Mouse (Mus musculus) neural tube, embryonic 11.5 days (tissue): ENCODE results near the gene Skida1. TPM values are rescaled to one million over a fixed set of nuclear protein-coding genes. Genes with fewer than 3 reads are reported as not detected.
A peak's percentile ranks its signal among the peaks of the same experiment; 100 is the strongest.

Experiments used
- ATAC-seq: fragments of 200-750 bp; cut with Nextera tagmentation; 2 replicates; pipeline ENCODE4 v1.8.0; 2017; ENCODE audit warnings: moderate number of reproducible peaks, mild to moderate bottlenecking, moderate TSS enrichment, moderate library complexity; ENCODE audit not compliant: insufficient read depth, low FRiP score, low TSS enrichment
- DNase-seq: peaks from one replicate; pipeline ENCODE4 v3.0.0-alpha.2; 2015; ENCODE audit warnings: low spot score
- H3K27ac ChIP-seq: fragments of 300-500 bp; sonication (generic); 2 replicates; pipeline ENCODE4 v1.5.1; 2014; ENCODE audit warnings: low read depth, mild to moderate bottlenecking, low read length
- H3K27me3 ChIP-seq: fragments of 300-500 bp; sonication (generic); 2 replicates; pipeline ENCODE4 v1.6.1; 2014; ENCODE audit warnings: mild to moderate bottlenecking, low read length, mixed read lengths; ENCODE audit not compliant: control insufficient read depth, insufficient read depth
- H3K36me3 ChIP-seq: fragments of 300-500 bp; sonication (generic); 2 replicates; pipeline ENCODE4 v1.6.1; 2014; ENCODE audit warnings: mild to moderate bottlenecking, low read length, moderate library complexity, mixed read lengths; ENCODE audit not compliant: control insufficient read depth, insufficient read depth
- H3K4me1 ChIP-seq: fragments of 300-500 bp; sonication (generic); 2 replicates; pipeline ENCODE4 v1.6.1; 2014; ENCODE audit warnings: low read length, mixed read lengths; ENCODE audit not compliant: control insufficient read depth, insufficient read depth
- H3K4me2 ChIP-seq: fragments of 300-500 bp; sonication (generic); 2 replicates; pipeline ENCODE4 v1.6.1; 2014; ENCODE audit warnings: low read depth, mild to moderate bottlenecking, moderate library complexity
- H3K4me3 ChIP-seq: fragments of 300-500 bp; sonication (generic); 2 replicates; pipeline ENCODE4 v1.5.1; 2014; ENCODE audit warnings: low read depth, low read length
- H3K9ac ChIP-seq: fragments of 300-500 bp; sonication (generic); 2 replicates; pipeline ENCODE4 v1.6.1; 2014; ENCODE audit warnings: mild to moderate bottlenecking, low read length
- H3K9me3 ChIP-seq: fragments of 300-500 bp; sonication (generic); 2 replicates; pipeline ENCODE4 v1.6.1; 2016; ENCODE audit warnings: low read length; ENCODE audit not compliant: control insufficient read depth
- WGBS: fragments of 180-500 bp; shearing (Covaris S2); extraction: QIAGEN DNeasy Blood & Tissue Kit; methylation state at CpG from one replicate; pipeline ENCODE4 v1.1.7; 2014; 5-methylcytosine and 5-hydroxymethylcytosine counted together
- polyA plus RNA-seq: library from polyadenylated mRNA; unstranded; fragments of >200 nt; fragmentation: Nextera tagmentation; extraction: Ambion mirVana; gene quantifications from 2 replicates; pipeline ENCODE4 v1.2.1, GENCODE M21; 2014

The Skida1 gene
- polyA plus RNA-seq, 1 experiment from 2014 or later: 15.5 TPM

GRCm38 (mm10) chr2:18028140-18029021, 20.5 kb downstream of the Skida1 start:
- Histone ChIP-seq H3K9me3 (no peaks in the 10 kb centered on the region), H3K4me3 (peak overlapping the region; percentile 48), H3K36me3 (no peaks in the 10 kb centered on the region), H3K9ac (peak overlapping the region; percentile 94), H3K4me2 (peak overlapping the region; percentile 97), H3K4me1 (peaks cover 22% of the 10 kb centered on the region), H3K27ac (peak overlapping the region; percentile 99), H3K27me3 (no peaks in the 10 kb centered on the region)
- ATAC-seq (peak; percentile 57), DNase-seq (peak; percentile 86)
- WGBS: under 1% methylated on average over 61 of the region's 61 CpGs

GRCm38 (mm10) chr2:18027448-18028139, 21.3 kb downstream of the Skida1 start:
- peak; percentile 84 for ATAC-seq

GRCm38 (mm10) chr2:18026116-18026947, 22.5 kb downstream of the Skida1 start:
- no peaks in the 10 kb centered on the region for H3K36me3 ChIP-seq
- no peaks in the 10 kb centered on the region for H3K27me3 ChIP-seq
- under 1% methylated on average over 44 of the region's 44 CpGs for WGBS
- ATAC-seq (peak; percentile 21), DNase-seq (peak; percentile 76)
- peak overlapping the region; percentile 97 for H3K4me2 ChIP-seq
- H3K27ac ChIP-seq: peak overlapping the region; percentile 31; the same call in 1 of the 2 replicates
- H3K9ac ChIP-seq: peak overlapping the region; percentile 68
- H3K4me1 ChIP-seq: peaks cover 7% of the 10 kb centered on the region; the same call in 1 of the 2 replicates
- no peaks in the 10 kb centered on the region for H3K9me3 ChIP-seq
- peak overlapping the region; percentile 48 for H3K4me3 ChIP-seq

More at GRCm38 (mm10) chr2:18027448-18028139, 21.3 kb downstream of the Skida1 start:
- Histone ChIP-seq H3K9me3 (no peaks in the 10 kb centered on the region), H3K9ac (peak overlapping the region; percentile 94), H3K27ac (peak overlapping the region; percentile 99), H3K4me2 (peak overlapping the region; percentile 97), H3K27me3 (no peaks in the 10 kb centered on the region), H3K4me3 (peak overlapping the region; percentile 48), H3K36me3 (no peaks in the 10 kb centered on the region), H3K4me1 (peaks cover 14% of the 10 kb centered on the region)
- under 1% methylated on average over 44 of the region's 44 CpGs for WGBS
- DNase-seq: peak; percentile 99

GRCm38 (mm10) chr2:18025781-18026115, 23.1 kb downstream of the Skida1 start:
- Histone ChIP-seq H3K27ac (0 out of 2 replicates have a peak overlapping the region, but pooled peaks have one; percentile 31), H3K27me3 (no peaks in the 10 kb centered on the region), H3K36me3 (no peaks in the 10 kb centered on the region), H3K9ac (peak overlapping the region; percentile 68), H3K4me3 (peak overlapping the region; percentile 48), H3K4me1 (peaks cover 6% of the 10 kb centered on the region; the same call in 1 of the 2 replicates), H3K4me2 (peak overlapping the region; percentile 97), H3K9me3 (no peaks in the 10 kb centered on the region)
- WGBS: 3% methylated on average over 14 of the region's 14 CpGs
- ATAC-seq (no peak), DNase-seq (no peak)

GRCm38 (mm10) chr2:18025116-18025515, 23.7 kb downstream of the Skida1 start:
- no peaks in the 10 kb centered on the region for H3K27me3 ChIP-seq
- ATAC-seq (no peak), DNase-seq (no peak)
- peaks cover under 1% of the 10 kb centered on the region; the same call in 1 of the 2 replicates for H3K4me1 ChIP-seq
- H3K4me3 ChIP-seq: no peak overlapping the region
- no peak overlapping the region for H3K27ac ChIP-seq
- no peak overlapping the region for H3K9ac ChIP-seq
- no peaks in the 10 kb centered on the region for H3K36me3 ChIP-seq
- no peaks in the 10 kb centered on the region for H3K9me3 ChIP-seq
- WGBS: 46% methylated on average over 5 of the region's 5 CpGs
- peak overlapping the region; percentile 97 for H3K4me2 ChIP-seq

- DNase-seq: no peak
- WGBS: 66% methylated on average over 1 of the region's 1 CpGs
- Histone ChIP-seq H3K9ac (no peak overlapping the region), H3K4me3 (no peak overlapping the region), H3K9me3 (no peaks in the 10 kb centered on the region), H3K4me2 (no peak overlapping the region), H3K4me1 (no peaks in the 10 kb centered on the region; the same call in 1 of the 2 replicates), H3K36me3 (no peaks in the 10 kb centered on the region), H3K27ac (no peak overlapping the region), H3K27me3 (no peaks in the 10 kb centered on the region)
- ATAC-seq: no peak
Observed at GRCm38 (mm10) chr2:18022886-18023285, 26.0 kb downstream of the Skida1 start.

- WGBS: 73% methylated on average over 1 of the region's 1 CpGs
- Histone ChIP-seq H3K4me2 (no peak overlapping the region), H3K27me3 (no peaks in the 10 kb centered on the region), H3K27ac (no peak overlapping the region), H3K4me1 (no peaks in the 10 kb centered on the region), H3K4me3 (no peak overlapping the region), H3K9me3 (no peaks in the 10 kb centered on the region), H3K9ac (no peak overlapping the region), H3K36me3 (no peaks in the 10 kb centered on the region)
- DNase-seq (no peak), ATAC-seq (no peak)
Observed at GRCm38 (mm10) chr2:18019122-18019521, 29.7 kb downstream of the Skida1 start.

GRCm38 (mm10) chr2:18017321-18017720, 31.5 kb downstream of the Skida1 start:
- Histone ChIP-seq H3K27ac (no peak overlapping the region), H3K36me3 (no peaks in the 10 kb centered on the region), H3K9ac (no peak overlapping the region), H3K4me2 (no peak overlapping the region), H3K4me3 (no peak overlapping the region), H3K27me3 (no peaks in the 10 kb centered on the region), H3K9me3 (no peaks in the 10 kb centered on the region), H3K4me1 (no peaks in the 10 kb centered on the region)
- DNase-seq (no peak), ATAC-seq (no peak)
- 91% methylated on average over 6 of the region's 6 CpGs for whole genome bisulfite sequencing
